Mouse (Mus musculus): Measurements from ENCODE around the gene Sdhd. TPM values are rescaled to one million over a fixed set of nuclear protein-coding genes. Genes with fewer than 3 reads are reported as not detected.

Sdhd gene
- total RNA-seq, 2 experiments from 2014 or later = 261 to 290 TPM

- DNase-seq = peak; percentile 28 to 51
These were observed 12.6 kb downstream of the Sdhd start for GRCm38 (mm10) chr9:50590856-50591518.

DNA sequence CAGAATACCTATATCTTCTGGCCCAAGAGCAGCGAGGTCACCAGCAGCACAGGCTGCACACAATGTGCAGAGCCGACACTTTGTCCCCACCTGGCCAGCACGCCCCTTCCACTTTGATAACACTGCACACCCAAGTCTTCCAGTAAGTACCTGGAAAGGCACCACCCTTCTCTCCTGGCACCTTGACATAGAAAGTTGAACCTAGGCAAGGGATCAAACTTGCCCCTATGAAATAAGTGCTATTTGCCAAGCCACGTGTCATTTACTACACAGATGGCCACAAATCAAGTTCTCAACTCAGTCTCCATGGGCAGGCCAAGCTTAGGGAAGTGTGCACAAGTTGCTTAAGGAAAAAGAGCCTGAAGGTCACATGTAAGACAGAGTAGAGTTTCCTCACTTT, 16.7 kb downstream of the Sdhd start:
- DNase-seq = no peak

DNA sequence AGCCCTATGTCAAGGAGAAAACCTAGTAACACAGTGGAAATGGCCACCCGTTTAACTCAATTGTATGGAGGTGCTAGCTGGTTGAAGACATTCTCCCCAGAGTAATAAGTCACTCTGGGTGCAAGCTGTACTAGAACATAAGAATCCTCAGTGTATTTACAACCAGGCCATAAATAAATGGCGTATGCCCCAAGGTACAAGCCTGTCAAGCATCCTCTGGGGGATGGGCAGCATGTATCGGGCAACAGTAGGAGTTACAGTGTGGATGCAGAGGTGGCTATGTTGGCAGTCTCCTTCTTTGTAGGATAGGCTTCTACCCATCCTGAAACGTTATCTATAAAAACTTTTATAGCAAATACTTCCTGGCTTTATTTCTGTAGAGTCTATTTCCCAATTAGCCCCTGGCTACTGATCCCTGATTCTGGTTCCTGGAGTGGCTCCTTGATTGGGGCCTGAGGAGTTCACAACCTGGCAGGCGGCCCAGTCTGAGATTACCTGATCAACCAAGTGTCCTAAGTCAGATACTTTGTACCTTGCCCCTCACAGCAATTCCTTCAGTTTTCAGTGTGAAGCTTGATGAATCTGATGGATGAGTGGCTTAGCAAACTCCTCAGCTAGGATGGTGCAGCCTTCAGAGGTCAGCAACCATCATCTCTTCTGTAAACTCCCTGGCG, 18.3 kb downstream of the Sdhd start:
- no peak for DNase-seq

DNA sequence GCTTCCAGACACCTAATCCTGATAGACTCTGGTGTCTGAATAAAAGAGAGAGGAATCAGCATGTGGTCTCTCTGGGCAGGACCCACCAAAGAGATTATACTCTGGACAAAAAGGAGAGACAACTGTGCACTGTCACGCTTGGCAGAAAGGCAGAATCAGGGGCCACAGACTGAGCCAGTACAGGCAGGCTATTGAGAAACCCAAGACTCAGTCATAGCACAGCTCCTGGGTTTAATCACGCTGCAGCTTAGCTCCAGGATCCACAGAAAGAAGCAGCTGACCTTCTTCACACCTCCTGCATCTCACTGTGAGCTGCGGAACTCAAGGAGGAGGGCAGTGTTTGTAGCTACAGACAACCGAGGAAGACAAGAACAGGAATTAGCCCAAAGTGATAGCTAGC, 23.2 kb downstream of the Sdhd start:
- DNase-seq = no peak

GRCm38 (mm10) chr9:50569599-50570525, 33.8 kb downstream of the Sdhd start:
- DNase-seq = peak in 1 of 2 experiments; percentile 23

GRCm38 (mm10) chr9:50567881-50568280, 35.7 kb downstream of the Sdhd start:
- no peak for DNase-seq

DNA sequence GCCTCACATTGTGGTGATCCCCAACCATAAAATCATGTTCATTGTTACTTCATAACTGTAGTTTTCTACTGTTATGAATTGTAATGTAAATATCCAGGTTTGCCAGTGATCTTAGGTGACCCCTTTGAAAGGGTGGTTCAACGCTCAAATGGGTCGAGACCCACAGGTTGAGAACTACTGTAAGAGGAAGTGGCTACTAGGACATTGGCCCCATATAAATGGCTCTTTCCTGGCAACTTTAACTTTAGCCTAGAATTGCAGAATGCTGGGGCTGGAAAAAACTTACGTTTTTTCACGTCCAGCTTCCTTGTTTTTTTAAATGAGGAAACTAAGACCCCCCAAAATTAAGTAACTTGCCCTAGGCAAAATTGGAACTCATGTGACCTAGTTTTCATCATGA, 36.2 kb downstream of the Sdhd start:
- DNase-seq = no peak

- no peak for DNase-seq
These were observed 37.7 kb downstream of the Sdhd start for GRCm38 (mm10) chr9:50565940-50566339.

DNA sequence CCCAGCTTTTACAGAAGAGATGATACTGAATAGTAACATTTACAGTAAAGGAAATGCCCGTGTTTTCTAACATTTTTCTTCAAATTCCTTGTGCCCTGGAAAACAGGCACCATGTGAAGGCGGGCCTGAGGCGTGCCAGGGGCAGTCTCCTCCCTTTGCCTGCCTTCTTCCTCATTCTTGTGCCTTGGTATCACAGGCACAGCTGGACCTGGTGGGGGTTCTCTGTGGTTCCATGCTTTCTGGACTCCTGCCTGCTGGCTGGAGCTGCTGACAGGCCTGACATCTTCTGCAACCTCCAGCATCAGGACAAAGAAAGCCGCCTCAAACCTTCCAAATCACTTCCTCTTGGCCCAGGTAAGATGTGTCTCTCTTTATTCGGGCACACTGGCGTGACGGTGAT, 38.4 kb downstream of the Sdhd start:
- DNase-seq = no peak

DNA sequence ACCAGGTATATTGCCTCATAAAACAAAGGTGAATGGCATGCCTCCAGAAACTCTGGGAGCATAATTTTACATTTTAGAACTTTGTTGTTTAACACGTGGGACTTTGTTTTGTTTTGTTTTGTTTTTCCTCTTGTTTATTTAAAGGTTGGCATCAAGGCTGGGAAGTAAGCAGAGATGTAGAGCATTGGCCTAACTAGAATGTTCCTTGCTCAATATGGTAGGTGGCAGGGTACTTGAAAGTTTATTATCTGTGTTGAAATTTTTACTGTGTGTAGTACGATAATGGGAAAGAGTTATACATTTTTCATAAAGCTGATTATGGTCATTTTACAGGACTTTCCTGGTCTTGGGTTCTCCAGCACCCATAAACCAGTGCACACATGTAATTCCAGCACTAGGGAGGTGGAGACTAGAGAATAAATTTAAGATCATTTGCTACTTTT, 41.7 kb downstream of the Sdhd start:
- no peak for DNase-seq

DNA sequence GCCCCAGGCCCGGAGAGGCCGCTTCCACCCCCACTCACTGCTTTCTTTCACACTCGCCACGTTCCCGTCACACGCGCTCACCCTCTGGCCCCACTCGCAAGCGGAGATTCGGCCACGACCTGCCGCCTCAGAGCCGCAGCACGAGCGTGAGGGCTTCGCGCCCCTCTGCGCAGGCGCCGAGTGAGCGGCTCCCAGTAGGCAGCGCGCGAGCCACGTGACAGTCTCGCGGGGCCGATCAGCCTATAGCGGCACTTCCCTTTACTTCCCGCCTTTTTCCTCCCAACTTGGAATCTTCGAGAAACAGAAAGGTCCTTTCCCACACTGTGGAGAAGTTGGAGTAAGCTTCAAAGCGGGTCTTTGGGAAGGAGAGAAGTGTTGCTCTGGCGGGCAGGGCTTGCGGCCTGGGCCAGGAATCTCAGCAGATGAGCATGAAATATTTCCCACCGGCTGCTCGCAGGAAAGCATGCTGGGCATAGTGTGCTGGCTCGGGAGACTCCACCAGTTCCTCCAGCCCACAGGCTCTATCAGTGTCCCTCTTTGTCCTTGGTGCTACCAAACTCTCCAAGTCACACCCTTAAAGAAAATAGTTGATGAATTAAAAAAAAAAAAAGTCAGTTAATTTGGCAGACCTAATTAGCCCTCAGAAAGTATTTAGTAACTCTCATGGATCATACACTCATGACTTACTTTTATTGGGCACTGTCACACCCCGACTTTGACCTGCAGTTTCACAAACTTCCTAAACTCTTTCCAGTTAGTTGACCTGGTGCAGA, 42.3 kb downstream of the Sdhd start, which contains the start of gene Tex12:
Gene Tex12, minus strand, starts transcription at position 181 of the 773 bp plus-strand sequence.
- DNase-seq = no peak

- DNase-seq = peak in 1 of 2 experiments; percentile 34
These were observed 48.5 kb downstream of the Sdhd start, which contains the start of gene Bco2 for GRCm38 (mm10) chr9:50555094-50555446. Gene Bco2, minus strand, starts transcription at chr9:50555181.

DNA sequence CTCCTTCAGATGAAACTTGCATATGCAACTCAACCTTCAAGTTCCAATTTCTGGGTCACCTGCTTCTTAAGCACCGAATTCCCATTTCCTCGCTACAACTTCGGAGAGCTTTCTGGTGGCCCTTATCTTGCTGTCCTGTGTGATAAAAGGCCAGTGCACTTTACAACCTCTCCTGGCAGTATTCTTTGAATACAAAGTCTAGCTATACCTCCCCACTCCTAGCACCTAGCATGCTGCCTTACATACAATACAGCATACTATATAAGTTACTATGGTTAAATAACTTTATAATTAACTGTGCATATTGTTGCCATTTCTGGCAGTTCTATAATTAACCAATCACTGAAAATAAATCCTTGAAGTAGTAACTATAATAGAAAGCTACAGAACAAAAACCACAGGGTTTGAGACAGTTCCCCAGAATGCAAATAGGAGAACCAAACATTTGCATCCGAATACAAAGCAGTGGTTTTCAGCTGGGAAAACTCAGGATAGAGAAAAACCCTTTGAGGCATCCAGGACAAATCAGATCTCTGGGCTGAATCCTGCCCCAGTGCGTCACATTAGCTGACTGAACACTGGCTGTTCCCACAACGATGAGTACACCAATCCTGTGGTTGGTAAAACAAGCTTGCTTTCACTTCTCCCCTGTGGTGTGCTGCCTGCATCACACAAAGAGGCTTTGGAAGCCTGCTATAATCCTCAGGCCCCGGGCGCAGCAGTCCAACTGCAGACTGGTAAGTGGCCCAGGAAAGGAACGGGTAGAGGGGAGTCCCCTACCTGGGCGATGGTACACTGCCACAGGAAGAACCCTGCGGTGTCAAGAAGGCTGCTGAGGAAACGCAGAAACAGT, 49.1 kb downstream of the Sdhd start, which contains the start of gene Il18:
Gene Il18, plus strand, starts transcription at position 587 of the 853 bp plus-strand sequence.
- peak; percentile 44 to 57 for DNase-seq

DNA sequence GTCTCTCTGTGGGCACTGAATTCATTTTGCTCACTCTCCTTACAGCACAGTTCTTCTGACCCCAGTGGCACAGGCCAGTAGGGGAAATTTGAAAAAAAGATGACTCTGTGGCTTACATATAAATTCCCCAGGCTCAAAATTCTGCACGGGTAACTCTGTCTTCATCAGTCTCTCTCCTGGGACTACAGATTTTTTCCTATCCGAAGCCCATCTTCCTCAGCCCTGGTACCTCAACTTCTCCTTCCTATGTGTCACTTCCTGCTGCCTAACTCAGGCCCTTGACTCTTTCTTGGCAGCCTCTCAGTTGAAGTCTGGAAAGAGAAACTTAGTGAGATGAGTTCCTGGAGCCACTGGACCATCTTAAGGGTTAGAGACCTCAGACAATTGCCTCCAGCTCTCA, 50.1 kb downstream of the Sdhd start:
- no peak for DNase-seq

DNA sequence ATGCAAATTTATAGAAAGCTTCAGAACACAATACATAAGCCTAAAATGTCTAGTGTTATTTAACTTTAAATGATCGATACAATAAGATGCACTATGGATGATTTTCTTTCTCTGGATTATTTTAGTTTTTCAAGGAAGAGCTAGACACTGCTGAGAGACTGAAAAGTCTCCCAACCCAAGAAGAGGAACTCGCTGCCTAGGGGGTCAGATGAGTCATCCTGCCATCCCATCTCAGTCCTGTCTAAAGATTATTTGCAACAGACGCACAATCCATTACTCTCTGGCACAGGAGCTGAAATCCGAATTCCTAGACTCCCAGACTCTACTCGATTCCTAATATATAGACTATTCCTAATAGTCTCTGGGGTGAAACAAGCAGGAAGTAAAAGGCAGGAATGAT, 51.4 kb downstream of the Sdhd start:
- no peak for DNase-seq

DNA sequence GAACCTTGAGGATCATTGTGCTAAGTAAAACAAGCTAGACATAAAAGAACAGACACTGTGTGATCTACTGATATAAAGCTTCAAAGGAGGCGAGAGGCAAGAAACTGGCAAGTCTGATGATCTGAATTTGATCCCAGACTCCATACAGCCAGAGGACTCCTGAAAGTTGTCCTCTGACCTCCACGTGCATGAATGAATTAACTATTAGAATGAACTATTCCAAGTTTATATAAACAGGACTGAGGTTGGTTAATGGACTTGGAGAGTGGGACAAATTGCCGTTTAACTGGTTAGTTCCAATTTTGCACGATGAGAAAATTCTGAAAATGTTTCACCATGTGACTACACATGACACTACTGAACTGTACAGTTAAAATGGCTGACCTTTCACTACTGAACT, 54.7 kb downstream of the Sdhd start:
- DNase-seq = no peak

DNA sequence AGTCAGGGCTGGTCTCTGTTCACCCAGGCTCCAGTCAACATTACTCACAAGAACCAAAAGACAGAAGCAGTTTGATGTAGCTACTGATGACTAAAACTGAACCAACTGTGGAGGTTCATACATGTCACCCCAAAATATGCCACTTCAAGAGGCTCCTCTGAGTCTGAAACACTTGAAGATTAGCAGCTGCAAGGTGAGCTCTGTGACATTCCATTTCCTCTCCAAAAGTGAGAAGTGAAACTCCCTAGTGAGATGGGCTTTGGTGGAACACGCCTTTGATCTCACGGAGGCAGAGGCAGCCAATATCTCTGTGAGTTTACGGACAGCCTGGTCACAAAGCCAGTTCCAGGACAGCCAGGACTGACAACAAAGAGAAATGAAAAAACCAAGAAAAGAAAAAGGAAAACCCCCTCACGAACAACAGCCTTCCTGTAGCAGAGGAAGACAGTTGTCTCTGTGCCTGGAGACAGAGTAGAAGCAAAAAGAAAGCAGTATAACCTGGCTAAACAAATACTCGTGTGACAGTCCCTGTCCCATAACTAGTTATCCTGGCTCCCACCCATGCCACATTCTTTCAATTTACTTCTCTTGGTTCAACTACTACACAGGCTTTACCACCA, 55.6 kb downstream of the Sdhd start:
- DNase-seq = no peak
